Mouse (Mus musculus): ENCODE data around the gene Iffo2. TPM values are rescaled to one million over a fixed set of nuclear protein-coding genes. Genes with fewer than 3 reads are reported as not detected.

Iffo2 gene
- polyA plus RNA-seq, 1 experiment, result 1.6 TPM

DNA sequence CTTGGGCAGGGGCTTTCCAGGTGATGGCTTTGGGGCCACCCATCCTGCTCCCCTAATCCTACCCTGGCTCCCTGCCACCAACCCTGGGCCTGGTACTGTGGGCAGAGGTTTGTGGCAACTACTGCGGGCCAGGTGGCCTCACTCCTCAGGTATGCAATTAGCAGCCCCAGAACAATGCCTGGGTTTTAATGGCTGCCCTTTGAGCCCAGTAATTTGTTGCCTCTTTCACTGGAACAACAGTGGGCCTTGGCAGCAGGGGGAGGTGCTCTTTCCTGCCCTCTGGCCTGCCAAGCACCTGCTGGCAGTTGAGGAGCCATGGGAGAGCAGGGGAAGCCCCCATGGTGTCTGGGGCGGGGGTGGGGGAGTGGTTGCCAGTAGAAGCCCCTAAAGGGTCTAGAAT lies 21.3 kb upstream of the Iffo2 start:
- no peak overlapping the region for H3K27ac ChIP-seq (ENCODE audit: control insufficient read depth, insufficient read depth, low read depth, low read length, poor library complexity)
- WGBS, result 83% methylated on average over 2 of the region's 2 CpGs
- H3K4me3 ChIP-seq (replicated peaks; ENCODE audit: control insufficient read depth, low read depth, low read length), result no peak overlapping the region
- TF ChIP-seq POLR2A (IDR thresholded peaks at IDR 0.05; ENCODE audit: borderline replicate concordance, control insufficient read depth, low read depth, low read length), result no peak
- TF ChIP-seq CTCF (IDR thresholded peaks at IDR 0.05; ENCODE audit: control insufficient read depth, insufficient read depth, low read length), result no peak
- peaks cover 2% of the 10 kb centered on the region; the same call in 1 of the 2 replicates for H3K4me1 ChIP-seq (ENCODE audit: control insufficient read depth, insufficient read depth, low read length)

DNA sequence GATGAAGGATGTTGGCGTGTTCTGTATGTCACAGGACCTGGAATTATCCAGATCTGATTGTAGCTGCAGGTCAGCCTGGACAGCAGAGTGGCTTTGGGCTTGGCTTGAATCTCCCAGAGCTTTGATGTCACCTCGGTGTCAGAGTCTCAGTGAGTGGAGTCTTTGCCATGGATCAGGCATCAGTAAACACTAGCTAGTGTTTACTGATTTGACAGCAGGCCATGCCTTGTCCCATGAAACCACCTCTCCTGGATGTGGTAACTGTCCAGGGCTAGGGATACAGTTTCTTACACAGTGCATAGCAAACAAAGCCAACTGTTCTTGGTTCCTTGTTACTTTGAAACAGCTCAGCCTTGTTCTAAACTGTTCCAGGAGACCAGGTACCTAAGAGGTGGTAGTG lies 18.8 kb upstream of the Iffo2 start:
- Histone ChIP-seq H3K4me1 (ENCODE audit: control insufficient read depth, insufficient read depth, low read length) (no peaks in the 10 kb centered on the region), H3K27ac (ENCODE audit: control insufficient read depth, insufficient read depth, low read depth, low read length, poor library complexity) (no peak overlapping the region), H3K4me3 (replicated peaks; ENCODE audit: control insufficient read depth, low read depth, low read length) (no peak overlapping the region)
- TF ChIP-seq CTCF (IDR thresholded peaks at IDR 0.05; ENCODE audit: control insufficient read depth, insufficient read depth, low read length), result no peak
- no peak for TF ChIP-seq POLR2A (IDR thresholded peaks at IDR 0.05; ENCODE audit: borderline replicate concordance, control insufficient read depth, low read depth, low read length)
- WGBS, result 75% methylated on average over 2 of the region's 2 CpGs

DNA sequence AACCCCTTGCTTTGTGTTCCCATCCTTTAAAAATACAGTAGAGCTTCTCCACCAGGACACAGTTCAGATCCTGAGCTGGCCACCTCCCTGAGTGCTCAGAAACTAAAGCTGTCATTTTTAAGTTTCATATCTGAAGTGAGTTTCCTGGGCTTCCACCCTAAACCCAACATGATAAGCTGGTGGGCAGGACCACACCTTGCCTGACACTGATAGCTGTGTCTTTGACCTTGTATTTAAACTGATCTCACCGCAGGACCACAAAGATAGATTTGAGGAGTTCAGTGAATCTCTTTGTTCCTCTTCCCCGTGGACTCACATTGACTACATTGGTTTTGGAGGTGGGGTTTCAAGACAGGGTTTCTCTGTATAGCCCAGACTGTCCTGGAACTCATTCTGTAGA lies 17.4 kb upstream of the Iffo2 start:
- Histone ChIP-seq H3K4me1 (ENCODE audit: control insufficient read depth, insufficient read depth, low read length) (no peaks in the 10 kb centered on the region), H3K4me3 (replicated peaks; ENCODE audit: control insufficient read depth, low read depth, low read length) (no peak overlapping the region), H3K27ac (ENCODE audit: control insufficient read depth, insufficient read depth, low read depth, low read length, poor library complexity) (no peak overlapping the region)
- 54% methylated on average over 2 of the region's 2 CpGs for WGBS
- TF ChIP-seq POLR2A (IDR thresholded peaks at IDR 0.05; ENCODE audit: borderline replicate concordance, control insufficient read depth, low read depth, low read length) (no peak), CTCF (IDR thresholded peaks at IDR 0.05; ENCODE audit: control insufficient read depth, insufficient read depth, low read length) (no peak)

DNA sequence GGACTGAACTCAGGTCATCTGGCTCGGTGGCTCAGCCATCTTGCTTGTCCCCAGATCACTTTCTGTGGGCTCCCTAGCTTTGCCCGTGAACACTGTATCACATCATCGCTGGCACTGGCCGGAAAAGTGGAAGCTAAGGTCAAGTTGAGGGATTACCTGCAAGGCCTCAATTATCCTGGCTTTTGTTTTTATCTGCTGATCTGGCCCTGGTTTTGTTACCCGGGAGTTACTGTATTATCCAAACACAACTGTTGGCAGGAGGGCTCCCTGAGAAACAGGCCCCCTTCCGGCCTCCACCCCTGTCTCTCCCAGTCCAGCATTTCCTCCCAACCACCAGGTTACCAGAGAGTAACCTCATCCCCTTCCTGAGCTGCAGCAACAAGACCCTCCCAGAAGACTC lies 11.1 kb upstream of the Iffo2 start:
- WGBS, result 75% methylated on average over 6 of the region's 6 CpGs
- TF ChIP-seq CTCF (IDR thresholded peaks at IDR 0.05; ENCODE audit: control insufficient read depth, insufficient read depth, low read length) (no peak), POLR2A (IDR thresholded peaks at IDR 0.05; ENCODE audit: borderline replicate concordance, control insufficient read depth, low read depth, low read length) (no peak)
- Histone ChIP-seq H3K4me3 (replicated peaks; ENCODE audit: control insufficient read depth, low read depth, low read length) (no peak overlapping the region), H3K4me1 (ENCODE audit: control insufficient read depth, insufficient read depth, low read length) (no peaks in the 10 kb centered on the region), H3K27ac (ENCODE audit: control insufficient read depth, insufficient read depth, low read depth, low read length, poor library complexity) (no peak overlapping the region)

DNA sequence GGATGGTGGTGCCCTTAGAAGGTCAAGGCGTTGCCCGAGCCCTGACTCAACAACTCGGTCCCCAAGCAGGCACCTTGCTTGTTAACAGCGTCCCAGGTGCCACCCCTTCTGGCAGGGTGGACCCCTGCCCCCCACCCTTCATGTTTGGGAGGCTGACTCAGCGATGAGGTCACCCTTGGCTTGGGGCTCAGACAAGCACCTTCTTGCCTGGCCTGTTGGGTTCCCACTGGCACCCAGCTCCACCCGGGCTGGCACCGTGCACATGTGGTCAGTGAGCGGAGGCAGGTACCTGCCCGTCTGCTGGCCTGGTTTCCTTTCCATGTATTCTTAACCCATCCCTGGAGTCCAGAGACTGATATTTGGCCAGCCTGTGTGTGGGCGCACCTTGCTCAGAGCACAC lies 8.4 kb upstream of the Iffo2 start:
- TF ChIP-seq POLR2A (IDR thresholded peaks at IDR 0.05; ENCODE audit: borderline replicate concordance, control insufficient read depth, low read depth, low read length), result no peak
- no peak for TF ChIP-seq CTCF (IDR thresholded peaks at IDR 0.05; ENCODE audit: control insufficient read depth, insufficient read depth, low read length)
- 80% methylated on average over 10 of the region's 10 CpGs for WGBS
- no peak overlapping the region for H3K27ac ChIP-seq (ENCODE audit: control insufficient read depth, insufficient read depth, low read depth, low read length, poor library complexity)

DNA sequence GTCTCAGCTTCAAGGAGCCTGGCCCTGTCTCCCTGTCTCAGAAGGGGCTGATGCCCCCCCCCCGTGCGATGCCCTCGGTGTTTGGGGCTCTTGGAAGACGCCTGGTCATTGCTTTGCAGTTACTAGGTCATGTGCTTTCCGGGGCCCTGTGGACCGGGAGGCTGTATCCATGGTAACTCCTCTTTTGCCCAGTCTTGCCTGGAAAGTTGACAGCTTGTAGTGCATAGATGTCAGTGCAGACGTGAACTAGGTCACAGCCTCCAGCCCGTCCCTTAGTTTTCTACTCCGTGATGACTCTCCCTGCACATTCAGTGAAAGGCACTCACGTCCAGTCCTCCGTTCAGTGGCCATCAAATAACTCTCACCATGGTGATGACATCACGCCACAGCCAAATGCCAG lies 3.9 kb upstream of the Iffo2 start:
- WGBS, result 75% methylated on average over 12 of the region's 12 CpGs
- Histone ChIP-seq H3K4me3 (replicated peaks; ENCODE audit: control insufficient read depth, low read depth, low read length) (no peak overlapping the region), H3K27ac (ENCODE audit: control insufficient read depth, insufficient read depth, low read depth, low read length, poor library complexity) (no peak overlapping the region), H3K4me1 (ENCODE audit: control insufficient read depth, insufficient read depth, low read length) (no peaks in the 10 kb centered on the region)
- TF ChIP-seq POLR2A (IDR thresholded peaks at IDR 0.05; ENCODE audit: borderline replicate concordance, control insufficient read depth, low read depth, low read length) (no peak), CTCF (IDR thresholded peaks at IDR 0.05; ENCODE audit: control insufficient read depth, insufficient read depth, low read length) (no peak)

More for the DNA sequence above, 8.4 kb upstream of the Iffo2 start:
- no peak overlapping the region for H3K4me3 ChIP-seq (replicated peaks; ENCODE audit: control insufficient read depth, low read depth, low read length)
- no peaks in the 10 kb centered on the region for H3K4me1 ChIP-seq (ENCODE audit: control insufficient read depth, insufficient read depth, low read length)

DNA sequence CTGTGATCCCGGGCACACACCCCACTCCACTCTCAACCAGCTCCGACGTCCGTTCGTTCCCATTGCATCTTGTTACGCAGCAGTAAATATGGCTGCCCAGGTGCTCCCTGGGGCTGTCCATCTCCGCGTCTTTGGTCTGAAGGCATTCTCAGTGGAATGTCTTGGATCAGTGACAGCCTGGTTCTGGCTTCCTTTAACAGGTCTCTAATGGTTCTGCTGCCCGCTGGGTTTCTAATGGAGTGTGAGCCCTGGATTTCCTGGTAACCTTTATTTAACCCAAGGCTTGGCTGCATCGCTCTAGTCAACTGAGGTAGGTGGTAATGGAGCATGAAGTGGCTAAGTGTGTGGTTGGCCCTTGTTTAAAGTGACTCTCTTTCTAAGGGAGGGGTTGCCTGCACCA lies 1.7 kb downstream of the Iffo2 start:
- 86% methylated on average over 10 of the region's 10 CpGs for WGBS
- Histone ChIP-seq H3K4me1 (ENCODE audit: control insufficient read depth, insufficient read depth, low read length) (no peaks in the 10 kb centered on the region), H3K27ac (ENCODE audit: control insufficient read depth, insufficient read depth, low read depth, low read length, poor library complexity) (no peak overlapping the region), H3K4me3 (replicated peaks; ENCODE audit: control insufficient read depth, low read depth, low read length) (no peak overlapping the region)
- TF ChIP-seq POLR2A (IDR thresholded peaks at IDR 0.05; ENCODE audit: borderline replicate concordance, control insufficient read depth, low read depth, low read length) (no peak), CTCF (IDR thresholded peaks at IDR 0.05; ENCODE audit: control insufficient read depth, insufficient read depth, low read length) (no peak)

DNA sequence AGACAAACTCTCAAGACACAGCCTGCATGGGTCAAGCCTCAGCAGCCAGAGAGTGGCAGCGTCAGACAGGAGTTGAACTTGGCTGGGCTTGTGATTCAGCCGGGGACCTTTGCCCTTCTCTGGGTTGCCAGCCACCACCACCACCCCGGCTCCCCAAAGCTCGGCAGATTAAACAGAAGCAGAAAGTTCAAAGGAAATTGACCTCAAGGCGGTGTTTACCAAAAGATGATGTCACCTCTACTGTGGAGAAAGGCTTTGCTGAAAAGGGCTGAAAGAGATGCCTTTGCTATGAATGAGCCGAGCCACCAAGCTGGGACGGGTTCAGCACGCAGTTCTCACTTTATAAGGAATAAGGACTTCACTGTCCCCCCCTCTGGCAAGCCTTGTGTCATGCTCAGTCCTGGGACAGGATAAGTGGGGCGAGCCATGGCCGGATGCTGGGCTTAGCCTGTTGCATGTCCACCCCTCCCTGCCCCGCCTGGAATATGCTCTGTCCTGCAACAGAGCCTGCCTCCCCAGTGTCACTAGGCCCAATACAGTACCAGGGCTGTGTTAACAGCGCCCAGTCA lies 4.9 kb downstream of the Iffo2 start:
- Histone ChIP-seq H3K4me3 (replicated peaks; ENCODE audit: control insufficient read depth, low read depth, low read length) (no peak overlapping the region), H3K4me1 (ENCODE audit: control insufficient read depth, insufficient read depth, low read length) (no peaks in the 10 kb centered on the region), H3K27ac (ENCODE audit: control insufficient read depth, insufficient read depth, low read depth, low read length, poor library complexity) (no peak overlapping the region)
- WGBS, result 54% methylated on average over 12 of the region's 12 CpGs
- TF ChIP-seq CTCF (IDR thresholded peaks at IDR 0.05; ENCODE audit: control insufficient read depth, insufficient read depth, low read length) (no peak), POLR2A (IDR thresholded peaks at IDR 0.05; ENCODE audit: borderline replicate concordance, control insufficient read depth, low read depth, low read length) (no peak)

DNA sequence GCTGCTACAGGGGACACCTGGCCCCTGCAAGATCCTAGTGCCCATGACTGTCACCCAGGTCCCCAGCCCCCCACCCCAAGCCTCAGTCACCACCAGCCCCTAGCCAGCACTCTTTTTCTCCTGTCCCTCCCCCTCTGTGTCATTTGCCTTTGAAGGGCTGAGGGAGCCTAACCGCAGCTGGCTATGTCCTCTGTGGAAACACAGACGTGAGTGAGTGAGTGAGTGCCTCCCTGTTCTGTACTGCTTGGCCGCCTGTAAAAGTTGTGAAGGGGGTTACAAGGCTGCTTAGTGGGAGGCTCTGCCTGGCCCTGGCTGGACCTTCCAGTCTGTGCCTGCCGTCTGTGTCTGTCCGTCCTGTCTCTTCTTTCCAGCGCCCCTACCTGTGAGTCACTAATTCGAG lies 5.4 kb downstream of the Iffo2 start:
- Histone ChIP-seq H3K4me1 (ENCODE audit: control insufficient read depth, insufficient read depth, low read length) (no peaks in the 10 kb centered on the region), H3K27ac (ENCODE audit: control insufficient read depth, insufficient read depth, low read depth, low read length, poor library complexity) (no peak overlapping the region)
- WGBS, result 79% methylated on average over 7 of the region's 7 CpGs

More for the DNA sequence above, 5.4 kb downstream of the Iffo2 start:
- TF ChIP-seq POLR2A (IDR thresholded peaks at IDR 0.05; ENCODE audit: borderline replicate concordance, control insufficient read depth, low read depth, low read length) (no peak), CTCF (IDR thresholded peaks at IDR 0.05; ENCODE audit: control insufficient read depth, insufficient read depth, low read length) (no peak)
- H3K4me3 ChIP-seq (replicated peaks; ENCODE audit: control insufficient read depth, low read depth, low read length), result no peak overlapping the region

Data from bone marrow, adult 2 months (tissue).